Mouse (Mus musculus) ES-E14 (cell line): ENCODE measurements at regions not wholly inside any gene's neighbourhood (a gene's known extent, or its start where the extent isn't known, plus 50 kb on each side); places are given as distances from the start of the nearest gene placed in this dataset.

Source experiments
- DNase-seq: peaks from one replicate; pipeline ENCODE4 v3.0.0-alpha.2; 2013; ENCODE audit warnings: low read depth, low spot score
- H3K27ac ChIP-seq: 2 replicates; pipeline ENCODE4 v1.5.1; 2012; ENCODE audit warnings: low read depth, mild to moderate bottlenecking, low read length, moderate library complexity, mixed read lengths; ENCODE audit not compliant: poor library complexity, insufficient read depth, severe bottlenecking
- H3K36me3 ChIP-seq: 2 replicates; pipeline ENCODE4 v1.6.1; 2012; ENCODE audit warnings: mild to moderate bottlenecking, low read length, moderate library complexity, mixed read lengths; ENCODE audit not compliant: control insufficient read depth, poor library complexity, insufficient read depth, severe bottlenecking
- H3K4me1 ChIP-seq, 2 experiments: fragments of 150-350 bp in 1 of 2; sonication (generic) in 1 of 2; 2 replicates each; pipeline ENCODE4 v1.6.1; 2012; ENCODE audit warnings: low read length in 2 of 2, mild to moderate bottlenecking in 1 of 2, mixed read lengths in 1 of 2; ENCODE audit not compliant: control insufficient read depth in 2 of 2, insufficient read depth in 2 of 2, poor library complexity in 1 of 2
- H3K4me3 ChIP-seq, 2 experiments: fragments of 150-350 bp in 1 of 2; sonication (generic) in 1 of 2; 2 replicates each; pipeline ENCODE4 v1.5.1; 2012; ENCODE audit warnings: low read length in 2 of 2, low read depth in 1 of 2, mild to moderate bottlenecking in 1 of 2, mixed read lengths in 1 of 2; ENCODE audit not compliant: insufficient read depth in 1 of 2, poor library complexity in 1 of 2, severe bottlenecking in 1 of 2
- H3K9ac ChIP-seq: 2 replicates; pipeline ENCODE4 v1.6.1; 2012; ENCODE audit warnings: low read depth, mild to moderate bottlenecking, low read length, mixed read lengths; ENCODE audit not compliant: poor library complexity, insufficient read depth, severe bottlenecking
- H3K9me3 ChIP-seq: fragments of 150-350 bp; sonication (generic); 2 replicates; pipeline ENCODE4 v1.6.1; 2012; ENCODE audit warnings: low read depth, mild to moderate bottlenecking, low read length; ENCODE audit not compliant: control insufficient read depth, insufficient read depth
- CHD2 ChIP-seq: IDR thresholded peaks from 2 replicates; pipeline ENCODE4 v1.6.1; 2014; ENCODE audit warnings: mild to moderate bottlenecking, low read depth, low read length, inconsistent platforms
- HCFC1 ChIP-seq: IDR thresholded peaks from 2 replicates; pipeline ENCODE4 v1.6.1; 2012; ENCODE audit warnings: low read length, inconsistent platforms, borderline replicate concordance; ENCODE audit not compliant: insufficient read depth
- MAFK ChIP-seq: IDR thresholded peaks from 2 replicates; pipeline ENCODE4 v1.6.1; 2014; ENCODE audit warnings: mild to moderate bottlenecking, low read depth, low read length, inconsistent platforms; ENCODE audit not compliant: insufficient read depth
- ZC3H11A ChIP-seq: IDR thresholded peaks from 2 replicates; pipeline ENCODE4 v1.6.1; 2012; ENCODE audit warnings: low read depth, mild to moderate bottlenecking, inconsistent platforms, low read length, borderline replicate concordance
- ZNF384 ChIP-seq: IDR thresholded peaks from 2 replicates; pipeline ENCODE4 v1.6.1; 2012; ENCODE audit warnings: low read depth, low read length, inconsistent platforms
- in situ Hi-C, 2 experiments: fragments of 600-800 bp; cut with MboI; formaldehyde crosslinking; loops; one replicate each; pipeline ENCODE4 v1.15.1; 2025; ENCODE audit warnings: low sequenced_read_pairs in 2 of 2, inconsistent platforms in 1 of 2; ENCODE audit not compliant: unreplicated experiment in 2 of 2

GRCm38 (mm10) chr13:39702621-39703020, 658.6 kb downstream of the Ofcc1 start:
- Histone ChIP-seq H3K9ac (no peak overlapping the region), H3K4me3 (no peak overlapping the region), H3K9me3 (no peaks in the 10 kb centered on the region; the same call in 1 of the 2 replicates), H3K36me3 (no peaks in the 10 kb centered on the region), H3K4me1 (no peaks in the 10 kb centered on the region), H3K27ac (no peak overlapping the region)
- no peak for DNase-seq
- in situ Hi-C loops, result no loop called here
- TF ChIP-seq ZC3H11A (no peak), ZNF384 (no peak), HCFC1 (no peak), CHD2 (no peak), MAFK (no peak)

- H3K36me3 ChIP-seq, result no peaks in the 10 kb centered on the region
- DNase-seq, result no peak
- H3K4me1 ChIP-seq, result no peaks in the 10 kb centered on the region
- in situ Hi-C loops, result no loop called here
- no peak overlapping the region for H3K27ac ChIP-seq
- no peak overlapping the region for H3K4me3 ChIP-seq
- no peak for TF ChIP-seq ZNF384
- no peak for TF ChIP-seq HCFC1
- TF ChIP-seq ZC3H11A, result no peak
- TF ChIP-seq MAFK, result no peak
- TF ChIP-seq CHD2, result no peak
- no peak overlapping the region for H3K9ac ChIP-seq
- no peaks in the 10 kb centered on the region for H3K9me3 ChIP-seq
Observed at GRCm38 (mm10) chr13:39691291-39692024, 669.8 kb downstream of the Ofcc1 start.

GRCm38 (mm10) chr13:39664548-39664947, 696.7 kb downstream of the Ofcc1 start:
- H3K4me1 ChIP-seq, result no peaks in the 10 kb centered on the region
- no peak overlapping the region for H3K27ac ChIP-seq
- H3K9me3 ChIP-seq, result no peaks in the 10 kb centered on the region
- TF ChIP-seq CHD2 (no peak), ZC3H11A (no peak), HCFC1 (no peak)
- no peaks in the 10 kb centered on the region for H3K36me3 ChIP-seq
- in situ Hi-C loops, result loop anchor here in 1 of 2 experiments (25.0 kb wide), 1 partner anchor 1098 kb away; no protein-coding TSS in a partner anchor
- no peak overlapping the region for H3K9ac ChIP-seq
- no peak for DNase-seq
- no peak overlapping the region for H3K4me3 ChIP-seq

- Histone ChIP-seq H3K4me3 (no peak overlapping the region), H3K4me1 (no peaks in the 10 kb centered on the region), H3K9me3 (no peaks in the 10 kb centered on the region), H3K36me3 (no peaks in the 10 kb centered on the region), H3K27ac (no peak overlapping the region), H3K9ac (no peak overlapping the region)
- DNase-seq, result no peak
- TF ChIP-seq ZC3H11A, result no peak
- no peak for TF ChIP-seq ZNF384
- TF ChIP-seq HCFC1, result no peak
- TF ChIP-seq CHD2, result no peak
- no peak for TF ChIP-seq MAFK
- in situ Hi-C loops, result loop anchor here in 1 of 2 experiments (25.0 kb wide), 1 partner anchor 1113 kb away; no protein-coding TSS in a partner anchor
Observed at GRCm38 (mm10) chr13:39649457-39649856, 688.8 kb upstream of the Slc35b3 start.
